8 mouse cellular contexts compared by ENCODE assay signal in the genomic region with DNA sequence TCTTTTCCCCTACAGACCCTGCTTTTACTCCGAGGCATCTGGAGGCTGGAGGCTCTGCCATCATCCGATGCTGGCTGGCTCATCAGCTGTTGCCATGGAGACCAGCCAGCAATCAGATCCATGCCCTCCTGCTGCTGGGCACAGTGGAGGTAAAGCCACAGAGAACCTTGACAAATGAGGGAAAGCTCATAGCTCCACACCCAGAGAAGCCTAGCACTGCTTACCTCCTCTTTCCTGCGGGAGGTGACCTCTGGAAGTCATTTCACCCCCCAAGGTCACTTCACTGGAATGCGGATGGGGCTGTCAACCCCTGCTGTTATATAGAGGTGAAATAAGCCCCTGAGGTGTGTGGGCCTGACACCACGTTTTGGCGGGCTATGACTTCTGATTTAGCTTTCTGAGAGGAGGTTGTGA. TPM values are rescaled to one million over a fixed set of nuclear protein-coding genes. Genes with fewer than 3 reads are reported as not detected.
DNase-seq lines count a peak whose midpoint lies in the region; ATAC-seq and TF ChIP-seq lines count a peak whose summit lies in the region.

No protein-coding gene starts in this region.

- WGBS in intestine, embryonic 16.5 days, result 15% methylated on average over 6 of the region's 6 CpGs
- 24% methylated on average over 6 of the region's 6 CpGs for WGBS in intestine, postnatal 0 days
- WGBS in forebrain, embryonic 11.5 days, result 0% methylated on average over 6 of the region's 6 CpGs
- WGBS in limb, embryonic 14.5 days, result 3% methylated on average over 6 of the region's 6 CpGs

- H3K9ac ChIP-seq in intestine, embryonic 16.5 days (ENCODE audit: low read depth, low read length), result no peak overlapping the region
- H3K9ac ChIP-seq in intestine, postnatal 0 days (ENCODE audit: low read depth, low read length), result no peak overlapping the region
- H3K9ac ChIP-seq in forebrain, embryonic 11.5 days (ENCODE audit: low read length), result no peak overlapping the region
- no peak overlapping the region for H3K9ac ChIP-seq in limb, embryonic 14.5 days (ENCODE audit: low read depth, low read length, severe bottlenecking)

- peak; percentile 44 to 63 for DNase-seq in adrenal gland, postnatal 36 days
- DNase-seq in forebrain, embryonic 11.5 days (ENCODE audit: low spot score), result peak; percentile 77
- no peak for DNase-seq in limb, embryonic 14.5 days (ENCODE audit: low spot score)
- no peak for DNase-seq in urinary bladder, adult 18-20 months (ENCODE audit: low spot score in 2 of 2)
- DNase-seq in gastrocnemius, postnatal 36 days, result no peak
- no peak for DNase-seq in ovary, adult 18-20 months (ENCODE audit: low spot score)

- ATAC-seq in intestine, embryonic 16.5 days, result 0 out of 2 replicates have a peak, but pooled peaks have one; percentile 18
- ATAC-seq in intestine, postnatal 0 days, result no peak
- ATAC-seq in forebrain, embryonic 11.5 days (replicated peaks; ENCODE audit: low FRiP score), result peak; percentile 69
- ATAC-seq in limb, embryonic 14.5 days (ENCODE audit: low FRiP score, low read depth), result no peak

- TF ChIP-seq CTCF in intestine, postnatal 0 days (IDR thresholded peaks at IDR 0.05; ENCODE audit: low read depth), result no peak

- H3K36me3 ChIP-seq in intestine, embryonic 16.5 days (ENCODE audit: control insufficient read depth, insufficient read depth, low read length), result no peaks in the 10 kb centered on the region
- no peaks in the 10 kb centered on the region for H3K36me3 ChIP-seq in intestine, postnatal 0 days (ENCODE audit: control insufficient read depth, insufficient read depth)
- no peaks in the 10 kb centered on the region for H3K36me3 ChIP-seq in forebrain, embryonic 11.5 days (ENCODE audit: control insufficient read depth, insufficient read depth, low read length)
- no peaks in the 10 kb centered on the region for H3K36me3 ChIP-seq in limb, embryonic 14.5 days (ENCODE audit: control insufficient read depth, insufficient read depth, low read length)

- H3K27ac ChIP-seq in intestine, embryonic 16.5 days (ENCODE audit: low read length), result no peak overlapping the region
- no peak overlapping the region for H3K27ac ChIP-seq in intestine, postnatal 0 days (ENCODE audit: low read depth, low read length)
- H3K27ac ChIP-seq in forebrain, embryonic 11.5 days (ENCODE audit: low read depth, low read length), result no peak overlapping the region; the same call in 1 of the 2 replicates
- no peak overlapping the region for H3K27ac ChIP-seq in limb, embryonic 14.5 days (replicated peaks; ENCODE audit: low read depth, low read length)

- no peak overlapping the region for H3K4me3 ChIP-seq in intestine, embryonic 16.5 days (ENCODE audit: low read length)
- no peak overlapping the region for H3K4me3 ChIP-seq in intestine, postnatal 0 days (ENCODE audit: low read depth, low read length)
- no peak overlapping the region for H3K4me3 ChIP-seq in forebrain, embryonic 11.5 days (ENCODE audit: low read depth, low read length)
- H3K4me3 ChIP-seq in limb, embryonic 14.5 days (replicated peaks; ENCODE audit: low read length), result no peak overlapping the region

- no peaks in the 10 kb centered on the region for H3K9me3 ChIP-seq in intestine, embryonic 16.5 days (ENCODE audit: control insufficient read depth, low read length)
- no peaks in the 10 kb centered on the region for H3K9me3 ChIP-seq in intestine, postnatal 0 days (ENCODE audit: control insufficient read depth)
- H3K9me3 ChIP-seq in forebrain, embryonic 11.5 days (ENCODE audit: control insufficient read depth, low read length), result no peaks in the 10 kb centered on the region
- no peaks in the 10 kb centered on the region for H3K9me3 ChIP-seq in limb, embryonic 14.5 days (ENCODE audit: control insufficient read depth, low read length)

- no peak overlapping the region for H3K4me2 ChIP-seq in intestine, embryonic 16.5 days (ENCODE audit: low read depth, low read length)
- no peak overlapping the region for H3K4me2 ChIP-seq in intestine, postnatal 0 days (replicated peaks; ENCODE audit: low read depth)
- H3K4me2 ChIP-seq in forebrain, embryonic 11.5 days (ENCODE audit: low read depth, low read length, severe bottlenecking), result peak overlapping the region; percentile 2; the same call in 1 of the 2 replicates
- H3K4me2 ChIP-seq in limb, embryonic 14.5 days (replicated peaks; ENCODE audit: low read depth, low read length, severe bottlenecking), result peak overlapping the region; percentile 57; the same call in 1 of the 2 replicates

- intact Hi-C loops in gastrocnemius, postnatal 36 days (cut with DNase I), result loop anchor here (5.0 kb wide), 1 partner anchor 56 kb away; no protein-coding TSS in a partner anchor

- peaks cover 15% of the 10 kb centered on the region for H3K27me3 ChIP-seq in intestine, embryonic 16.5 days (replicated peaks; ENCODE audit: control insufficient read depth, insufficient read depth, low read length)
- peaks cover 8% of the 10 kb centered on the region; the same call in 1 of the 2 replicates for H3K27me3 ChIP-seq in intestine, postnatal 0 days (replicated peaks; ENCODE audit: control insufficient read depth, insufficient read depth, low read length)
- peaks cover 11% of the 10 kb centered on the region for H3K27me3 ChIP-seq in forebrain, embryonic 11.5 days (ENCODE audit: control insufficient read depth, insufficient read depth, low read length)
- H3K27me3 ChIP-seq in limb, embryonic 14.5 days (ENCODE audit: control insufficient read depth, insufficient read depth, low read length), result 0 out of 2 replicates have a peak, but pooled peaks cover 3% of the 10 kb centered on the region

- TF ChIP-seq POLR2A in limb, embryonic 14.5 days (IDR thresholded peaks at IDR 0.05; ENCODE audit: borderline replicate concordance, extremely low read depth, insufficient read depth, insufficient read length), result no peak

- H3K4me1 ChIP-seq in intestine, embryonic 16.5 days (ENCODE audit: control insufficient read depth, insufficient read depth, low read length), result peaks cover 18% of the 10 kb centered on the region
- peaks cover 4% of the 10 kb centered on the region; the same call in 1 of the 2 replicates for H3K4me1 ChIP-seq in intestine, postnatal 0 days (replicated peaks; ENCODE audit: control insufficient read depth, insufficient read depth, low read length)
- peaks cover 21% of the 10 kb centered on the region for H3K4me1 ChIP-seq in forebrain, embryonic 11.5 days (replicated peaks; ENCODE audit: control insufficient read depth, insufficient read depth, low read length)
- peaks cover 22% of the 10 kb centered on the region for H3K4me1 ChIP-seq in limb, embryonic 14.5 days (ENCODE audit: control insufficient read depth, insufficient read depth, low read length)

RNA-seq across cellular contexts. Expression of a gene that starts 55.9 kb away (rescaled TPM):
- 6.6 and 6.8 TPM in 2 replicates for polyA plus RNA-seq in intestine, embryonic 16.5 days (2015; fragmentation: Nextera tagmentation; extraction: Ambion mirVana)
- 6.1 and 6.9 TPM in 2 replicates for polyA plus RNA-seq in intestine, postnatal 0 days (2015; fragmentation: Nextera tagmentation; extraction: Ambion mirVana)
- total RNA-seq in adrenal gland, postnatal 36 days (2021), result 10 to 100 TPM; 18.6 to 26.3 TPM
- 18.5 and 18.8 TPM in 2 replicates for polyA plus RNA-seq in forebrain, embryonic 11.5 days (2014; fragmentation: Nextera tagmentation; extraction: Ambion mirVana)
- 34.7 and 43.7 TPM in 2 replicates for polyA plus RNA-seq in limb, embryonic 14.5 days (2012; rRNA removed)
- polyA plus RNA-seq in limb, embryonic 14.5 days (2014; fragmentation: Nextera tagmentation; extraction: Ambion mirVana), result 18.1 and 21.1 TPM in 2 replicates
- 10 to 100 TPM; 15.0 to 19.6 TPM for total RNA-seq in gastrocnemius, postnatal 36 days (2021)

Comparison
In these comparisons a context has a peak if more than half of its experiments do, and no peak if none do; other contexts are left out.
1. ATAC-seq: peak in intestine, embryonic 16.5 days (single experiment) and forebrain, embryonic 11.5 days (single experiment); none in intestine, postnatal 0 days (single experiment) and limb, embryonic 14.5 days (single experiment).
2. H3K4me2 ChIP-seq: peak in forebrain, embryonic 11.5 days (single experiment) and limb, embryonic 14.5 days (single experiment); none in intestine, embryonic 16.5 days (single experiment) and intestine, postnatal 0 days (single experiment).
3. DNase-seq: peak in adrenal gland, postnatal 36 days (2 of 2) and forebrain, embryonic 11.5 days (single experiment); none in limb, embryonic 14.5 days (single experiment), urinary bladder, adult 18-20 months (0 of 2), gastrocnemius, postnatal 36 days (0 of 2) and ovary, adult 18-20 months (single experiment).